Mouse (Mus musculus) stomach, embryonic 15.5 days (tissue): ENCODE data around the gene Tvp23a. TPM values are rescaled to one million over a fixed set of nuclear protein-coding genes. Genes with fewer than 3 reads are reported as not detected.

Experiments
- ATAC-seq: fragments of 200-750 bp; cut with Nextera tagmentation; 2 replicates; pipeline ENCODE4 v1.8.0; 2017; ENCODE audit warnings: low read depth, moderate number of reproducible peaks, moderate TSS enrichment; ENCODE audit not compliant: insufficient read depth, low FRiP score
- H3K27ac ChIP-seq: fragments of 300-500 bp; sonication (generic); 2 replicates; pipeline ENCODE4 v1.5.1; 2015; ENCODE audit warnings: mild to moderate bottlenecking, inconsistent platforms
- H3K27me3 ChIP-seq: fragments of 300-500 bp; sonication (generic); replicated peaks from 2 replicates; pipeline ENCODE4 v1.6.1; 2015; ENCODE audit warnings: inconsistent platforms
- H3K36me3 ChIP-seq: fragments of 300-500 bp; sonication (generic); 2 replicates; pipeline ENCODE4 v1.6.1; 2015; ENCODE audit warnings: inconsistent platforms
- H3K4me1 ChIP-seq: fragments of 300-500 bp; sonication (generic); 2 replicates; pipeline ENCODE4 v1.6.1; 2015; ENCODE audit warnings: inconsistent platforms
- H3K4me2 ChIP-seq: fragments of 300-500 bp; sonication (generic); 2 replicates; pipeline ENCODE4 v1.6.1; 2015; ENCODE audit warnings: mild to moderate bottlenecking, inconsistent platforms
- H3K4me3 ChIP-seq: fragments of 300-500 bp; sonication (generic); replicated peaks from 2 replicates; pipeline ENCODE4 v1.5.1; 2015; ENCODE audit warnings: inconsistent platforms
- H3K9ac ChIP-seq: fragments of 300-500 bp; sonication (generic); 2 replicates; pipeline ENCODE4 v1.6.1; 2015; ENCODE audit warnings: inconsistent platforms
- H3K9me3 ChIP-seq: fragments of 300-500 bp; sonication (generic); 2 replicates; pipeline ENCODE4 v1.6.1; 2016; ENCODE audit warnings: inconsistent platforms
- WGBS: fragments of 180-500 bp; shearing (Covaris S2); methylation state at CpG from one replicate; pipeline ENCODE4 v1.1.7; 2015; 5-methylcytosine and 5-hydroxymethylcytosine counted together
- polyA plus RNA-seq: library from polyadenylated mRNA; unstranded; fragments of >200 nt; fragmentation: Nextera tagmentation; extraction: Ambion mirVana; gene quantifications from 2 replicates; pipeline ENCODE4 v1.2.1, GENCODE M21; 2015

Gene Tvp23a
- 7.8 and 9.8 TPM in 2 replicates for polyA plus RNA-seq

GRCm38 (mm10) chr16:10447264-10447594 is at the start of gene Tvp23a:
Gene Tvp23a, minus strand, starts transcription at chr16:10447362.
- no peaks in the 10 kb centered on the region for H3K9me3 ChIP-seq
- 9% methylated on average over 12 of the region's 12 CpGs for WGBS

GRCm38 (mm10) chr16:10495824-10496298 is 48.7 kb upstream of the Tvp23a start:
- Histone ChIP-seq H3K9me3 (no peaks in the 10 kb centered on the region), H3K36me3 (no peaks in the 10 kb centered on the region), H3K4me3 (no peak overlapping the region), H3K27me3 (no peaks in the 10 kb centered on the region), H3K4me2 (no peak overlapping the region), H3K9ac (no peak overlapping the region), H3K4me1 (no peaks in the 10 kb centered on the region), H3K27ac (no peak overlapping the region)
- ATAC-seq = no peak
- 73% methylated on average over 2 of the region's 2 CpGs for WGBS

More at GRCm38 (mm10) chr16:10447264-10447594, at the start of gene Tvp23a:
- peak; percentile 90 for ATAC-seq
- peak within 1 kb of the TSS; percentile 63 for H3K4me2 ChIP-seq
- H3K27me3 ChIP-seq = no peaks in the 10 kb centered on the region
- 0 out of 2 replicates have a peak within 1 kb of the TSS, but pooled peaks have one; percentile 7 for H3K9ac ChIP-seq
- H3K4me1 ChIP-seq = peaks cover 6% of the 10 kb centered on the region
- no peak within 1 kb of the TSS for H3K27ac ChIP-seq
- H3K4me3 ChIP-seq = peak within 1 kb of the TSS; percentile 41
- no peaks in the 10 kb centered on the region for H3K36me3 ChIP-seq

- Histone ChIP-seq H3K27ac (no peak overlapping the region), H3K4me3 (no peak overlapping the region), H3K4me1 (no peaks in the 10 kb centered on the region), H3K9ac (no peak overlapping the region), H3K36me3 (no peaks in the 10 kb centered on the region), H3K27me3 (no peaks in the 10 kb centered on the region), H3K4me2 (no peak overlapping the region), H3K9me3 (no peaks in the 10 kb centered on the region)
- ATAC-seq = no peak
- 70% methylated on average over 3 of the region's 3 CpGs for WGBS
Observed at GRCm38 (mm10) chr16:10492587-10492986, 45.4 kb upstream of the Tvp23a start.

DNA sequence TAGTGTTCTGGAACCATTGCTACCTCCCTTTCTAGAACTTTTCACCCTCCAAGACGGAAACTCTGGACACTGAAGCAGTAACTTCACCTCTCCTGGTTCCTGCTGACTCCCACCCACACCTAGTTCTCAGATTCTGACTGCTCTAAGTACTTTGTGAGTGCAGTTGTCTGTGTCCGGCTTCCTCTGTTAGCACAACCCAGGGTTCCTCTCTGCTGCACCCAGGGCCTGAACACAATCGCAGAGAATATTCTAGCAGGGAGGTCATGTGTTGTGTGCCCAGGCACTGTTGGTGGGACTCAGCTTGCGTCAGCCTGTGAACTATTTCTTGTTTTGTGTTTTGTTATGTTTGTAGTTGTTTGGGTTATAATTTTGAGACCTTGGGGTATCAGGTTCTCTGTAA is 44.6 kb upstream of the Tvp23a start:
- WGBS = 81% methylated on average over 4 of the region's 4 CpGs
- ATAC-seq = no peak
- Histone ChIP-seq H3K9me3 (no peaks in the 10 kb centered on the region), H3K36me3 (no peaks in the 10 kb centered on the region), H3K4me2 (no peak overlapping the region), H3K9ac (no peak overlapping the region), H3K4me3 (no peak overlapping the region), H3K4me1 (no peaks in the 10 kb centered on the region), H3K27me3 (no peaks in the 10 kb centered on the region), H3K27ac (no peak overlapping the region)

DNA sequence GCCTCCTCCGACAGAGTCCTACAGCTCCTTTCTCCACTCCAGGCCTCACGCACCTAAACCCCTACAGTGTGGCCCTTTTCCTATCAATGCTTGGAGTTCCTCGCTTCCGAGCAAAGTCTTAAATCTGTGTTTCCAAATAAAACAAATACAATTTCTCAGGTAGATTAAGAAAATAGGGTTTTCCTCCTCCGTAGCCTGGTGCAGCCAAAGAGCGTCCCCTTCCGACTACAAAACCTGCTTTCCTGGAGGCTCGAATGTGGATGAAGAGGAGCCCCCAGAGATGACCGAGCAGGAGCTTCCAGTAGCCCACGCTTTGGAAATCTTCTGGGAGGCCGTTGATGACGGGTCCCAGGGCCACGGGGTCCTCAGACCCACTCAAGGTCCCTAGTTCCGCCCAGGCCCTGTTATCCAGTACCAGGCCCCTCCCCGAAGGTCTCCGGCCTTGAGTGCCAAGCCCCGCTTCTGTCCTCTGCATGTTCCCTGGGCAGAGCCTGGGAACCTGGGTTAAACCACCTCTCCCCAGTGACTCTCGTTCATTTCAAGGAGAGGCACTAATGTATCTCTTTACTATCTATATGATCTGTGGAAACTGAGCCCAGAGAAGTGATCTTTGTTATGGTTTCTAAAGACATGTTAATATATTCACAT is 43.5 kb upstream of the Tvp23a start:
- no peaks in the 10 kb centered on the region for H3K9me3 ChIP-seq
- H3K9ac ChIP-seq = no peak overlapping the region
- H3K27me3 ChIP-seq = no peaks in the 10 kb centered on the region
- no peak overlapping the region for H3K4me2 ChIP-seq
- no peak overlapping the region for H3K27ac ChIP-seq
- ATAC-seq = no peak
- no peak overlapping the region for H3K4me3 ChIP-seq
- H3K4me1 ChIP-seq = no peaks in the 10 kb centered on the region
- H3K36me3 ChIP-seq = no peaks in the 10 kb centered on the region
- 82% methylated on average over 18 of the region's 18 CpGs for WGBS

DNA sequence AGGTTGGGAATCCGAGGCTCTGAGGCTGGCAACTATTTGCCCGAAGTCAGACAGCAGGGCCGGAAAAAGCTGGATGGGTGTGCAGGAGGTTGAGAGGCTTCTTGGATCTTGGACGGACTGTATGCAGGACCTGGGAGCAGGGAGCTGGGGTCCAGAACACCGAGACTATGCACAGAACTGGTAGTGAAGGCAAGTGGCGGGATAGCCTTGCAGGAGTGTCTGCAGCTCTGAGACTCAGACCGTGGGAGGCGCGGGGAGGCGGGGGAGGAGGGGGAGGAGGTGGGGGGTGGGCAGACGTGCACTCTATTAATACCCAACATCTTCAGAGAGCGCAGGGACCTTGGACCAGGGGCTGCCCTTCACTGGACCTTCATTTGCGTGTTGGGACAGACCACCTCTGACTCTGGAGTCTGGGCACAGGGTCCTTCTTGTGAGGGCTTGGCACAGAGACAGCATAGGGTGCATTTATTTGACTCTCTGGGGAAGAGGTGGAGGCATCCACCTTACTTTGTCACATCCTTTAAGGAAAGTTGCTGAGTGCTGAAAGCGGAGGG is 42.8 kb upstream of the Tvp23a start:
- 22% methylated on average over 12 of the region's 14 CpGs for WGBS

GRCm38 (mm10) chr16:10489483-10489882 is 42.3 kb upstream of the Tvp23a start:
- no peaks in the 10 kb centered on the region for H3K36me3 ChIP-seq

More for the DNA sequence above, 42.8 kb upstream of the Tvp23a start:
- Histone ChIP-seq H3K4me3 (peak overlapping the region; percentile 9; the same call in 1 of the 2 replicates), H3K36me3 (no peaks in the 10 kb centered on the region), H3K9ac (no peak overlapping the region), H3K9me3 (no peaks in the 10 kb centered on the region), H3K27me3 (no peaks in the 10 kb centered on the region), H3K27ac (no peak overlapping the region), H3K4me1 (no peaks in the 10 kb centered on the region), H3K4me2 (peak overlapping the region; percentile 47)
- ATAC-seq = no peak

DNA sequence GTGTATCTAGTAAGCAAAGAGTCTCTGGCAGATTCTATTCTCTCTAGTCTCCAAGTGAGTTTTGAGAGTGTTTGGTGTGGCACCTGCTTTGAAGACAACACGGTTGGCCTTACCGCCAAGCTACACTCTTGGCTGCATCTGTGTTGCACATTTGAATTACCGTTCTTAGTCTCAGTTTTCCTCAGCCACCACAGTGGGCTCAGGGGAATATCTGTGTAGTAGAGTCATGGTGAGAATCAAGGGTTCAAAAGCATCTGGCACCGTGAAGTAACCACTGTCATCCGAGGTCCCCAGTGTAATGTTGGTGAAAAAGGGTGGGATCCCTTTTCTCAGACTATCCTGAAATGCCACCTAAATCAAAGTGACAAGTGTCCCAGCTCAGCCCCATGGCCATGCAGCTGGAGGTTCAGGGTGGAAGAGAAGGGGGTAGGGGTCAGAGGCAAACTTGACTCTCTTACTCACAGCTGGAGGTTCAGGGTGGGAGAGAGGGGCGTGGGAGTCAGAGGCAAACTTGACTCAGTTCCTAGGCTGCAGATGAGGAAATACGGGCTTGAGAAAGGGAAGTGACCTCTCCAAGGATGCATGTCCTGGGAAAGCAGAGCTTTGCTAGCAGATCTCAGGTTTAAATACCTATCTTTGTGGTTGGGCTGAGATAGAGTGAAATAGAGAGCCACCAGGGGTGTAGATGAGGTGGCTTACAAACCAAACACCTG is 41.8 kb upstream of the Tvp23a start:
- H3K4me3 ChIP-seq = no peak overlapping the region
- no peaks in the 10 kb centered on the region for H3K9me3 ChIP-seq
- no peaks in the 10 kb centered on the region for H3K4me1 ChIP-seq
- peak overlapping the region; percentile 47; the same call in 1 of the 2 replicates for H3K4me2 ChIP-seq
- H3K36me3 ChIP-seq = no peaks in the 10 kb centered on the region
- WGBS = 81% methylated on average over 7 of the region's 7 CpGs
- no peak overlapping the region for H3K9ac ChIP-seq
- ATAC-seq = no peak
- H3K27ac ChIP-seq = no peak overlapping the region
- no peaks in the 10 kb centered on the region for H3K27me3 ChIP-seq

More at GRCm38 (mm10) chr16:10489483-10489882, 42.3 kb upstream of the Tvp23a start:
- no peak overlapping the region for H3K9ac ChIP-seq
- 3% methylated on average over 9 of the region's 9 CpGs for WGBS
- no peak overlapping the region for H3K27ac ChIP-seq
- H3K27me3 ChIP-seq = no peaks in the 10 kb centered on the region
- H3K4me3 ChIP-seq = peak overlapping the region; percentile 9; the same call in 1 of the 2 replicates
- no peaks in the 10 kb centered on the region for H3K9me3 ChIP-seq
- ATAC-seq = no peak
- H3K4me2 ChIP-seq = peak overlapping the region; percentile 47
- no peaks in the 10 kb centered on the region for H3K4me1 ChIP-seq

DNA sequence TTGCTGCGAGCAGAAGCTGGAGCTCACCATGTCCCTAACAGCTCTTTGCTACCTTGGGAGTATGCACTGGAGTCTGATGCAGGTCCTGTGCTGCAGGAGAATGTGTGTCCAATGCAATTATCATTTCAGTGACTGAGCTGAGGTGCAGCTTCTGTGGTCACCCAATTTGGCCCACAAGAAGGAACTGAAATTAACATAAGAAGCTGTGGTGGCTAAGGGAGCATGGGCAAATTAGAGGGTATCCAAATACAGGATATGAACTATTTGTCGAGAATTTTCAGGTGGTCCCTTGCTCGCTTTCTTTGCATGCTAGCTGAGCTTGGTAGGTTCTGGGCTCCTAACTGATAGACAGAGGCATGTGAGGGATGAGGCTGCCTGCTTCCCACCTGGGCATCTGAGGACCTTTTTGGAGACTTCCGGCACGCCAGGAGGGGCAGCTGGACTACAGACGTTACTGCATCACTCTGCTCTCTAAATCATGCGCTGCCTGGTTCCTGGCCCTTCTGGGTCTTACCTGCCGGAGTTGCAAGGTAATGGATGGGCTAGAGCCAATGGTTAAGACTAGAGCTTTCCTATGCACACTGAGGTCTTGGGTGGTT is 40.8 kb upstream of the Tvp23a start:
- Histone ChIP-seq H3K9me3 (no peaks in the 10 kb centered on the region), H3K27ac (no peak overlapping the region), H3K9ac (no peak overlapping the region), H3K4me3 (no peak overlapping the region), H3K4me1 (no peaks in the 10 kb centered on the region), H3K36me3 (no peaks in the 10 kb centered on the region), H3K4me2 (no peak overlapping the region), H3K27me3 (no peaks in the 10 kb centered on the region)
- ATAC-seq = no peak
- 80% methylated on average over 8 of the region's 8 CpGs for WGBS

GRCm38 (mm10) chr16:10486993-10487392 is 39.8 kb upstream of the Tvp23a start:
- Histone ChIP-seq H3K9ac (no peak overlapping the region), H3K4me3 (no peak overlapping the region), H3K27ac (no peak overlapping the region), H3K4me1 (no peaks in the 10 kb centered on the region), H3K4me2 (no peak overlapping the region), H3K36me3 (no peaks in the 10 kb centered on the region), H3K27me3 (no peaks in the 10 kb centered on the region), H3K9me3 (no peaks in the 10 kb centered on the region)
- ATAC-seq = no peak
- WGBS = 58% methylated on average over 3 of the region's 3 CpGs

DNA sequence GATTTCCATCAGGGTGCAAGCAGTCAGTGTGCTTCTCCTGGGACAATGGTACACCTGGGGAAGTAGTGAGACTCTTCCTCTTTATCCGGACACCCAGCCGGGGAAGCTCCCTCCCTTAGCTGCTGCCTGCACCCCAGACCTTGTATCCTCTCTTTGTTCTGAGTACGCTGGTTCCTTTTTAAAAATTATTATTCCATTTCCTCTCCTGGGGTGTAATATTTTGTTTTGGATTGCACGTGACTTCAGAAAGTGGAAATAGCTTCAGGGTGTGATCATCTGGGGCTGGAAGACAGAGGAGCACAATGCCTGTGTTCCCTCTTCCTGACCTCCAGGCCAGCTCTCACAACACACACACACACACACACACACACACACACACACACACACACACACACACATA is 35.2 kb upstream of the Tvp23a start:
- H3K9ac ChIP-seq = no peak overlapping the region
- no peak overlapping the region for H3K4me2 ChIP-seq
- ATAC-seq = no peak
- H3K27ac ChIP-seq = no peak overlapping the region
- H3K4me1 ChIP-seq = no peaks in the 10 kb centered on the region
- no peaks in the 10 kb centered on the region for H3K9me3 ChIP-seq
- no peak overlapping the region for H3K4me3 ChIP-seq
- no peaks in the 10 kb centered on the region for H3K27me3 ChIP-seq
- 49% methylated on average over 4 of the region's 4 CpGs for WGBS
- H3K36me3 ChIP-seq = no peaks in the 10 kb centered on the region

DNA sequence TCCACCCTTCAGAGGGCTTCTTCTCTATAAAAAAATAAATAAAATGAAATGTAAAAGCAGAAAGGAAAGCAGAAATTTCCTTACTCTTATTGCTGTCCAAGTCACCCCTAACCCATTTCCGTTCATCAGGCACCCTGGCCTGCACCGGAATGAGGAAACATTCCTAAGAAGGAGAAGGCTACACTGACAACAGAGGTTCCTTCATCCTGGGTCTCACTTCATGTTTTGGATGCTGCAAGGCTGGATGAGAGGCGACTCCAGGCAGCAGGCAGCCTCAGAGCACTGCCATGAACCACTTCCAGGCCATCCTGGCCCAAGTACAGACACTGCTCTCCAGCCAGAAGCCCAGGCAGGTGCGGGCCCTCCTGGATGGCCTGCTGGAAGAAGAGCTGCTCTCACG is 32.7 kb upstream of the Tvp23a start, which contains the start of gene Ciita:
Ciita (plus strand) TSS at position 203 of the 400 bp plus-strand sequence.
- Histone ChIP-seq H3K36me3 (no peaks in the 10 kb centered on the region), H3K9me3 (no peaks in the 10 kb centered on the region), H3K27ac (no peak within 1 kb of the TSS), H3K4me3 (no peak within 1 kb of the TSS), H3K4me1 (no peaks in the 10 kb centered on the region), H3K27me3 (no peaks in the 10 kb centered on the region), H3K9ac (no peak within 1 kb of the TSS), H3K4me2 (no peak within 1 kb of the TSS)
- no peak for ATAC-seq
- 73% methylated on average over 5 of the region's 5 CpGs for WGBS
